Mouse (Mus musculus): ENCODE data around the gene Gm36176. TPM values are rescaled to one million over a fixed set of nuclear protein-coding genes. Genes with fewer than 3 reads are reported as not detected.
"Not testable (repeated sequence)": the region's sequence is repeated elsewhere in the genome, so short reads cannot be mapped to it uniquely, and the experiment has no call there.

The Gm36176 gene
- not detected in 2 replicates for total RNA-seq (2017)

GRCm38 (mm10) chr10:77846503-77846902, at the start of gene Gm36176:
Gm36176 (plus strand) TSS chr10:77846803.
- no peak for ATAC-seq (ENCODE audit: extremely low read depth, insufficient number of reproducible peaks, low FRiP score, poor library complexity, severe bottlenecking)

GRCm38 (mm10) chr10:77797677-77798076, 48.9 kb upstream of the Gm36176 start:
- ATAC-seq (ENCODE audit: extremely low read depth, insufficient number of reproducible peaks, low FRiP score, poor library complexity, severe bottlenecking): no peak

- ATAC-seq (ENCODE audit: extremely low read depth, insufficient number of reproducible peaks, low FRiP score, poor library complexity, severe bottlenecking): not testable (repeated sequence)
These were observed 48.3 kb upstream of the Gm36176 start for GRCm38 (mm10) chr10:77798164-77798920.

GRCm38 (mm10) chr10:77798921-77799508, 47.6 kb upstream of the Gm36176 start, which contains the start of gene Gm19668:
Gm19668 (minus strand) TSS chr10:77799133.
- ATAC-seq (ENCODE audit: extremely low read depth, insufficient number of reproducible peaks, low FRiP score, poor library complexity, severe bottlenecking): no peak

- no peak for ATAC-seq (ENCODE audit: extremely low read depth, insufficient number of reproducible peaks, low FRiP score, poor library complexity, severe bottlenecking)
These were observed 42.5 kb upstream of the Gm36176 start for GRCm38 (mm10) chr10:77804095-77804494.

GRCm38 (mm10) chr10:77811743-77812142, 34.9 kb upstream of the Gm36176 start, which contains the start of gene Gm9507:
Gm9507 (minus strand) TSS chr10:77811843.
- no peak for ATAC-seq (ENCODE audit: extremely low read depth, insufficient number of reproducible peaks, low FRiP score, poor library complexity, severe bottlenecking)

GRCm38 (mm10) chr10:77814382-77814781, 32.2 kb upstream of the Gm36176 start, which contains the start of gene Gm2696:
Gm2696 (plus strand) TSS chr10:77814682.
- no peak for ATAC-seq (ENCODE audit: extremely low read depth, insufficient number of reproducible peaks, low FRiP score, poor library complexity, severe bottlenecking)

GRCm38 (mm10) chr10:77815514-77815913, 31.1 kb upstream of the Gm36176 start:
- ATAC-seq (ENCODE audit: extremely low read depth, insufficient number of reproducible peaks, low FRiP score, poor library complexity, severe bottlenecking): no peak

GRCm38 (mm10) chr10:77818523-77818922, 28.1 kb upstream of the Gm36176 start:
- no peak for ATAC-seq (ENCODE audit: extremely low read depth, insufficient number of reproducible peaks, low FRiP score, poor library complexity, severe bottlenecking)

GRCm38 (mm10) chr10:77819203-77819602, 27.4 kb upstream of the Gm36176 start:
- no peak for ATAC-seq (ENCODE audit: extremely low read depth, insufficient number of reproducible peaks, low FRiP score, poor library complexity, severe bottlenecking)

- ATAC-seq (ENCODE audit: extremely low read depth, insufficient number of reproducible peaks, low FRiP score, poor library complexity, severe bottlenecking): no peak
These were observed 19.7 kb upstream of the Gm36176 start, which contains the start of gene Krtap10-4 for GRCm38 (mm10) chr10:77826951-77827350. Krtap10-4 (minus strand) TSS chr10:77827095.

GRCm38 (mm10) chr10:77835647-77836046, 11.0 kb upstream of the Gm36176 start, which contains the start of gene Krtap10-10:
Krtap10-10 (plus strand) TSS chr10:77835947.
- no peak for ATAC-seq (ENCODE audit: extremely low read depth, insufficient number of reproducible peaks, low FRiP score, poor library complexity, severe bottlenecking)

- no peak for ATAC-seq (ENCODE audit: extremely low read depth, insufficient number of reproducible peaks, low FRiP score, poor library complexity, severe bottlenecking)
These were observed 7.6 kb upstream of the Gm36176 start for GRCm38 (mm10) chr10:77839006-77839405.

- no peak for ATAC-seq (ENCODE audit: extremely low read depth, insufficient number of reproducible peaks, low FRiP score, poor library complexity, severe bottlenecking)
These were observed 358 bp downstream of the Gm36176 start for GRCm38 (mm10) chr10:77846961-77847360.

GRCm38 (mm10) chr10:77847538-77847937, 935 bp downstream of the Gm36176 start:
- ATAC-seq (ENCODE audit: extremely low read depth, insufficient number of reproducible peaks, low FRiP score, poor library complexity, severe bottlenecking): no peak

GRCm38 (mm10) chr10:77852559-77852958, 6.0 kb downstream of the Gm36176 start, which contains the start of gene Gm10318:
Gm10318 (plus strand) TSS chr10:77852859.
- ATAC-seq (ENCODE audit: extremely low read depth, insufficient number of reproducible peaks, low FRiP score, poor library complexity, severe bottlenecking): no peak

GRCm38 (mm10) chr10:77861675-77862074, 15.1 kb downstream of the Gm36176 start, which contains the start of gene Gm3285:
Gm3285 (plus strand) TSS chr10:77861975.
- ATAC-seq (ENCODE audit: extremely low read depth, insufficient number of reproducible peaks, low FRiP score, poor library complexity, severe bottlenecking): no peak

- ATAC-seq (ENCODE audit: extremely low read depth, insufficient number of reproducible peaks, low FRiP score, poor library complexity, severe bottlenecking): peak; percentile 72
These were observed 17.6 kb downstream of the Gm36176 start for GRCm38 (mm10) chr10:77864067-77864761.

GRCm38 (mm10) chr10:77864762-77865143, 18.1 kb downstream of the Gm36176 start:
- no peak for ATAC-seq (ENCODE audit: extremely low read depth, insufficient number of reproducible peaks, low FRiP score, poor library complexity, severe bottlenecking)
